Mouse (Mus musculus) central nervous system, embryonic 11.5 days (tissue): Measurements from ENCODE around the gene Arhgdig. TPM values are rescaled to one million over a fixed set of nuclear protein-coding genes. Genes with fewer than 3 reads are reported as not detected.

Experiments used
- polyA plus RNA-seq: library from polyadenylated mRNA; depleted of rRNA; stranded (reverse); fragments of >200 nt; gene quantifications from 2 replicates; pipeline ENCODE4 v1.2.3, GENCODE M21; 2012; rRNA removed

The Arhgdig gene
- polyA plus RNA-seq: 5.5 and 6.3 TPM in 2 replicates

DNA sequence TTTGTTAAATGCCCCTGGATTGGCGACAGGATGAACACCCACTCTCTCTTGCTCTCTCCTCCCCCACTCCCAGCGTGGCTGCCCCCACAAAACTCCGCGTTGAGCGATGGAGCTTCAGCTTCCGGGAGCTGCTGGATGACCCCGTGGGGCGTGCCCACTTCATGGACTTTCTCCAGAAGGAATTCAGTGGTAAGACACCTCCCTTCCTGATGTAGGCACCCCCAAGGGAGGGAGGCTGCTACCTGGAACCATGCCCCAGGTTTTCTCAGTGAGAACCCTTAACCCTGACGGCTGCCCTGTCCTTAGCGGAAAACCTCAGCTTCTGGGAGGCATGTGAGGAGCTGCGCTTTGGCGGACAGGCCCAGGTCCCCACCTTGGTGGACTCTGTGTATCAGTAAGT lies at the start of gene Arhgdig:
Gene Arhgdig (minus strand): TSS at position 101 of the 400 bp plus-strand sequence.

DNA sequence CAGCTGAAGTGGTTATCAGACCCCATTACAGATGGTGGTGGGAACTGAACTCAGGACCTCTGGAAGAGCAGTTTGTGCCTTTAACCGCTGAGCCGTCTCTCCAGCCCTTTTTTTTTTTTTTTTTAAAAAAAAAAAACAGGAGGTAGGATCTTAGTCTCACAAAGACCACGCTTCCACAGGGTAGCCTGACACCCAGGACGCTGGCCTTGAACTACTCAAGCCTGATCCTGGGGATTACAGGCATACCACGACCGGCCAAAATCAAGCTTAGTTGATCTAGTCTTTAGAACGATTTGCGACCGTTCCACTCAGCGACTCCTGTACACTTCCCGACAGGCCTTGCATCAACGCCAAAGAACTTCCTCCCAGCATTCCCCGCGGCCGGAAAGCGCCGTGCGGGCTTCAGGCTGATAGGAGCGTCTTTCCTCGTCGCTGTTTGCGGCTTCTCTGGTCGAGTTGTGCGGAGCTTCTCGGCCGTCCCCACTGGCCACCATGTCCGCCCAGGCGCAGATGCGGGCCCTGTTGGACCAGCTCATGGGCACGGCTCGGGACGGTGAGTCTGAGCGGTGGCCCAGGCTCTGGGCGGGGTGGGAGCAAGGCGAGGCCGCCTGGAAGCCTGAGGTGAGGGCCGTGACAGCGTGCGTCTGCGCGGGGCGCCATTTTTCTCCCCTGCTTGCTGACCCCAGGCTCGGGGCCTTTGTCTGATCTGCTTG lies 45.1 kb upstream of the Arhgdig start, which contains the start of gene Luc7l:
Gene Luc7l (plus strand): TSS at position 358 of the 713 bp plus-strand sequence.

DNA sequence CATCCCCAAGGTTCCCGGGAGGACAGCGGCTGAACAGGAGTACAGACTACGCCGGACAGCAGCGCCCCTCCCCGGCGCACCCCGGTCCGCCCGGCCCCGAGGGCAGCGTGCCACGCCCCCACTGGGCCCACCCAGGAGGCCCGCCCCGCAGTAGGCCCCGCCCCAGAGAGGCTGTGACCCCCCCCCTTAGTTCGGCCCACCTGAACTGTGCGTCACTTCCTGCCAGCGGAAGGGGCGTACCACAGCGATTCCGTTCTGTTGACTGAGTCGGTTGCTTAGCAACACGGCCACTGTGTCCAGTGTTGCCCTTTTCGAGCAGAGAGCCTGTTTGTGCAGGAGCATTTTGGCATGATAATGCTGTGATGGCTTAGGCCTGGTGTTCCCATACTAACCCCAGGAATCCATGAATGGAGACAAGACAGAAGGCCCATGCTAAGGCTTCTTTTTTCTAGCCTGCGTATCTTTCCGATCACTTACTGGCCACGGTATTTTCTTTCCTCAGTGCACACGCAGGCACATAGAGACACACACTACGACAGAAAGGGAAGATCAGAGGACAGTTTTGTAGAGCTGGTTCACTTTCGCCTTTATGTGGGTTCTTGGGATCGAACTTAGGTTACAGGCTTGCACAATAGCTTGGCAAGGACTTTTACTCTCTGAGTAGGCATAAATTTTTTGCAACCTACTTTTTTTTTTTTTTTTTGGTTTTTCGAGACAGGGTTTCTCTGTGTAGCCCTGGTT lies 36.7 kb upstream of the Arhgdig start, which contains the start of gene Fam234a:
Gene Fam234a (minus strand): TSS at position 142 of the 741 bp plus-strand sequence.

DNA sequence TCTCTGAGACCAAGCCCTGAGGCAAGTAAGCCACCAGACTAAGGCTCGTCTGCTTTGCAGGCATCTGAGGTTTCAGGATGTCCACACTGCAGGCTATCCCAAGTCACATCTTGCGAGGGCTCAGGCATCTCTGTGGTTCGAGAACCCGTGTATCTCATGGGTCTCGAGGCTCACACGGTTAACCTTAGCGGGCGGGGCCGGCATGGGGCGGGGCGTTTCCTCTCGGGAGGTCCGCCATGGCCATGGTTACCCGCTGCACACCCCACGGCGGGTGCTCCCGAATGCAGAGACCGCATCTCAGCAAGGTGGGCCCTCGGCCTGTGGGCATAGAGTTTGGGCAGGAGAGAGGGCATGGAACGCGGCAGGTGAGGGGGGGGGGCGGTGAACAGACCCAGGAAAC lies 4.8 kb downstream of the Arhgdig start, which contains the start of gene Rgs11:
Gene Rgs11 (plus strand): TSS at position 215 of the 400 bp plus-strand sequence.

DNA sequence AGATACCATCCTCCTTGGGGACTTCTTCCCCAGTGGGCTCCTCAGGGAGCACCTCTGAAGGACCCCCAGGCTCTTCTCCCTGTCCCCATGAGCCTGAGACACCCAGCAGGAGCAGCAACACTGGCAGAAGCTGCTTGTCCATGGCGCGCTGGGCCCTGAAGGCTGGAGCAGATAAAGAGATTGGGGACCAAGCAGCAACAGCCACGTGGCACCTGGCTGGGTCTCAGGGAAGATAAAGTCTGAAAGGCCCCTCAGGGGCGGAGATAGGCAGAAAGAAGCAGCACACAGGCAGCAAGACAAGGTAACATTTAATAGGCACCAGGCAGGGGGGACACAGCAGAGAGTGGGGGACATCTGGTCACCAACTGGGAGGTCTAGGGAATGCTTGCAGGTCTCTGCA lies 8.7 kb downstream of the Arhgdig start, which contains the start of gene Pdia2:
Gene Pdia2 (minus strand): TSS at position 196 of the 400 bp plus-strand sequence.

Other genes with a start within 250 kb of the Arhgdig start
- gene Capn15, start 222.0 kb downstream of the Arhgdig start, polyA plus RNA-seq: 30.1 and 36.6 TPM in 2 replicates
- gene Rab11fip3, start 138.2 kb downstream of the Arhgdig start, polyA plus RNA-seq: 49.1 and 66.0 TPM in 2 replicates
- 19.8 and 26.5 TPM in 2 replicates for gene Decr2, start 117.4 kb downstream of the Arhgdig start, polyA plus RNA-seq
- 77.4 and 109 TPM in 2 replicates for gene Nme4, start 112.2 kb downstream of the Arhgdig start, polyA plus RNA-seq
- gene Tmem8, start 94.5 kb downstream of the Arhgdig start, polyA plus RNA-seq: 3.2 and 4.4 TPM in 2 replicates
- 110 and 143 TPM in 2 replicates for gene Mrpl28, start 84.3 kb downstream of the Arhgdig start, polyA plus RNA-seq
- gene Axin1, start 69.1 kb downstream of the Arhgdig start, polyA plus RNA-seq: 36.2 and 73.6 TPM in 2 replicates
- 1.3 and 3.9 TPM in 2 replicates for gene Pdia2, start 8.7 kb downstream of the Arhgdig start, polyA plus RNA-seq
- 1.2 and 2.5 TPM in 2 replicates for gene Rgs11, start 4.8 kb downstream of the Arhgdig start, polyA plus RNA-seq
- 19.3 and 22.1 TPM in 2 replicates for gene Fam234a, start 36.5 kb upstream of the Arhgdig start, polyA plus RNA-seq
- gene Luc7l, start 45.1 kb upstream of the Arhgdig start, polyA plus RNA-seq: 125 and 177 TPM in 2 replicates
- gene Neurl1b, start 207.0 kb upstream of the Arhgdig start, polyA plus RNA-seq: 1.7 and 2.2 TPM in 2 replicates